Mouse (Mus musculus) hindlimb bud, embryonic 11.5 days (tissue): ENCODE data around the gene Gm48552.

Experiments
- DNase-seq: peaks from one replicate; pipeline ENCODE4 v3.0.0-alpha.2; 2012; ENCODE audit warnings: low read depth, low spot score; ENCODE audit errors: extremely low spot score

The Gm48552 gene

DNA sequence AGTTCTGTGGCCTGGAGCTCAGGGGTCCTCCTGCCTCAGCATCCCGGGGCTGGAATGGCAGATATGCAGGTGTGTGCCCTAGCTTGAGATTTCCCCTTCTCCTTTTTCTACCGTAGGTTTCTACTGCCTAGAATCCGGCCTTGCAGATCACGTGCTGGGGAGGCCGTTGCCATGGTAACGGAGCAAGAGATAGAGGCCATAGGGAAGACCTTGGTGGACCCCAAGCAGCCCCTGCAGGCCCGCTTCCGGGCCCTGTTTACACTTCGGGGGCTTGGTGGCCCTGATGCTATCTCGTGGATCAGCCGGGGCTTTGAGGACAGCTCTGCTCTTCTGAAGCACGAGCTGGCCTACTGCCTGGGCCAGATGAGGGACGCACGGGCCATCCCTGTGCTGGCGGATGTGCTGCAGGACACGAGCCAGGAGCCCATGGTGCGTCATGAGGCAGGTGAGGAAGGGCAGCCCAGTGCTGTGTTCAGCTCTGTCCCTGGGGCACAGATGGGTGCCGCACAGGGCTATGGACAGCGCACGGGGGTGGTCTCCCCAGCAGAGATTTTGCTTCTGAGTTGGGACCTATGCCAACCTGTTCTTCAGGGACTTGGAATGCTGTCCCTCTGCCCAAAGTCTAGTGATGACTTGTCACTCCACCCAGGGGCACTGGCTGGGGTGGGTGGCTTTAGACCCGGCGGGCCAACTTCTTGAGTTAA is 3.0 kb upstream of the Gm48552 start:
- no peak for DNase-seq

DNA sequence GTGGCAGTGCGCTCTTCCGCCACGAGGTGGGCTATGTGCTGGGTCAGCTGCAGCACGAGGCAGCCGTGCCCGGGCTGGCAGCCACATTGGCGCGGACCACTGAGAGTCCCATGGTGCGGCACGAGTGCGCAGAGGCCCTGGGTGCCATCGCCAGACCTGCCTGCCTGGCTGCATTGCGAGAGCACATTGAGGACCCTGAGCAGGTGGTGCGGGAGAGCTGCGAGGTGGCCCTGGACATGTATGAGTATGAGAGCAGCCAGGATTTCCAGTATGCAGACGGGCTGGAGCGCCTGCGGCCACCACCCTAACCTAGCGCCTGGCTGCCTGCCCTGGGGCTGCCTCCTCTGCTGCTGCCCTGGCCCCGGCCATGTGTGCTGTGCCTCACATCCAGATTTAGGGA is 1.1 kb upstream of the Gm48552 start:
- DNase-seq, result no peak

DNA sequence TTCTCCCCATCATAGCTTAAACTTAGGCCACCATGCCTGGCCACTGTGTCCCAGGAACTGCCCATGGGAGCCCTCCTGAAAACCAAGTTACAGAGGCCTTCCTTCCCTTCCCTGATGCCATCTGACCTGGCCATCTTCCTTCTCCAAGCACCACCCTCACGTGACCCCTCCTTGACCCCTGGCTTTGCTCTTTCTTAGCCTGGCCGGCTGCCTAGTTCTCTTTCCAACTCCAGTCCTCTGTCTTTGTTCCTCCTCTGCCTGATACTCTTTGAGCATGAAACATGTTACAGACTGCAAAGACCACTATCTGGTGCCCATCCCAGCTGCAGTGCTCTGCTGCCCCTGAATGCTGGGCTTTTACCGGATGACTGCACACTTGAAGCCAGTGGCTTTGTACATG is 568 bp downstream of the Gm48552 start:
- DNase-seq, result no peak

DNA sequence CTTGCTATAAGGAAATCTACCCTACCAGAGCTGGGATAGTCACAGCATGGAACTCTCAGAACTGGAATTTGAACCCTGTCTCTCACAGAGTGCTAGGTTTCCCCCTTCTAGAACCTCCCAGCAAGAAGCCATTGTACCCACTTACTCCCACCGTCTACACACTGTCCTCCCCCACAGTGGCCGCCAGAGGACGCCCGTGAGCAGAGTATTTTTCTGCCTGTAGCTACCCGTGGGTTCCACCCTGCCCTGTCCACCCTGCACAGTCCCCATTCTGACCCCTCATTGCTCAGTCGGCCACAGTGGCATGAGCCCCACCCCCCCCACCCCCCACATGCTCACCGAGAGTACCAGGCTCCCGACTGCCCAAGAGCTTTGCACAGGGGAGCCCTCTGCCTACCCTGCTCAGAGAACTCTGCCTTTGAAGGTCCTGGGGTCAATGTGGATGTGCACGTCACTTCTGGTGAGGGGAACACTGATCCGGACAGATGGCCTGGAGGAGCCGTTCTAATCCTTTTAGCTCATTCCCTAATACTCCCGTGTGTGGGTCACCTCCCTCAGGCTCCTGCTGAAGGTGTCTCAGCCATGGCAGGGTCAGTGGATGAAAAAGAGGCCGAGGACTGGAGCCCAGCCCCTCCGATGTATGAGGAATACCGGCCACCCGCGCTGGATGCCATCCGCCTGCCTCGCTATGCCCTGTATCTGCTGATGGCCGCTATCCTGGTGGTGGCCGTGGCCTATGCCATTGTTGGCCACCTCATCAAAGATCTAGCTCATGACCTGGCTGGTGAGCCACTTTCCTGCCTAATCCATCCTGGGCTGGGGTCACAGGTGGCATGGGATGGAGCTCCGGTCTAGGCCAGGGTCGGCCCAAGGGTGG is 1.2 kb downstream of the Gm48552 start:
- DNase-seq, result no peak

DNA sequence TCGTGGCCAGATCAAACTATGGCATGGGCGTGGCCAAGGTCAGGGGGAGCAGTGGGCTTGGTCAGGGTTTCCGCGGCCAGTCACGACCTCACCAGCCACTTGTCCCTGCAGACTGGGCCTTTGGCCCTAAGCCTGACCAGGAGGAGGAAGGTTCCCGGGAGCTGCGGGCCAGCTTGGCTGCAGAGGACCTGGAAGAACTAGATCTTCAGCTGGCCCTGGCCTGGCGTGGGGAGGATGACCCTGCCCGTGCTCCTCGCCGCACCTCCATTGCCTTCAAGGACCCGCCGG is 1.8 kb downstream of the Gm48552 start:
- no peak for DNase-seq

- no peak for DNase-seq
These were observed 3.5 kb downstream of the Gm48552 start for GRCm38 (mm10) chr10:81392270-81392669.

DNA sequence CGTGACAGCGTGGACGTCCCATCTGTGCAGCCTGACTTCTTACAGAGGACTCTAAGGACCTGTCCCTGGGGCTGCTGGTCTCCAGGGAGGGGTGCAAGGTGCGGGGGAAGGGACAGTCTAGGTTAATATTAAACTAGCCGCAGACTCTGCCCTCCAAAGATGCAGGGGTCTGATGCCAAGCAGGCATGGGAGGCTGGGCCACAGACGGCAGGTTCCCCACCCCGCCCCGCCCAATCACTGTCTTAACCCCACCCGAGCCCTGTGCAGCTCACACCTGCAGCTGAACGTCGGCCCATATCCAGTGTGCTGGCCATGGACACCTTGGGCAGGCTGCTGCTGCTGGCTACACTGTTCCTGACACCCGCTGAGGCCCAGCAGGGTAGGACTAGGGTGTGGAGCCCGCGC is 4.0 kb downstream of the Gm48552 start, which contains the start of gene Smim24:
Smim24 (plus strand) TSS at position 271 of the 405 bp plus-strand sequence.
- no peak for DNase-seq

DNA sequence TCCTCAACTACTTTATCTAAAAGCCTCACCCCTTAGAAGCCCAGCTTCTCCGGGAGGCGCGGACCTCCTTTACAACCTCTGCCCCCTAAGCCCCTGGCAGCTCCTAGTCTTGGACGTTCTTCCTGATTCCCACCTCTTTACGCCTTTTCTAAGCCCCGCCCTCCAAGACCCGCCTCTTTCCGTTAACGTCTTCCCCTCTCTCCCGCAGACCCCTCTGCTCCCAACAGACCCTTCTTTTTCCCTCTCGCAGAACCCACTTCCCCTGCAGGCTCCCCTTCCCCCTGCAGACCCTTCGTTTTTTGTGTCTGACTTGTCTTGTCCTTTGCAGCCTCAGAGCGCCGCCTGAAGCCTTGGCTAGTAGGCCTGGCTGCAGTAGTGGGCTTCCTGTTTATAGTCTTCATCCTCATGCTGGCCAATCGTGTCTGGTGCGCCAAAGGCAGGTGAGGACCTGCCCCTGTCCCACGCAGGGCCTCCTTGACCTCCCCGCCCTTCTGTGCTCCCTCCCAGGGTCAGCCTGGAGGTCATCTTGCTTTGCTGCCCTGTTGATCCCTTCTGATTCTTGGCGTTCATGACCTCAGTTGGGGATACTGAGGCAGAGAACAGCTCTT is 4.8 kb downstream of the Gm48552 start:
- no peak for DNase-seq

GRCm38 (mm10) chr10:81395127-81395526 is 6.3 kb downstream of the Gm48552 start:
- no peak for DNase-seq

DNA sequence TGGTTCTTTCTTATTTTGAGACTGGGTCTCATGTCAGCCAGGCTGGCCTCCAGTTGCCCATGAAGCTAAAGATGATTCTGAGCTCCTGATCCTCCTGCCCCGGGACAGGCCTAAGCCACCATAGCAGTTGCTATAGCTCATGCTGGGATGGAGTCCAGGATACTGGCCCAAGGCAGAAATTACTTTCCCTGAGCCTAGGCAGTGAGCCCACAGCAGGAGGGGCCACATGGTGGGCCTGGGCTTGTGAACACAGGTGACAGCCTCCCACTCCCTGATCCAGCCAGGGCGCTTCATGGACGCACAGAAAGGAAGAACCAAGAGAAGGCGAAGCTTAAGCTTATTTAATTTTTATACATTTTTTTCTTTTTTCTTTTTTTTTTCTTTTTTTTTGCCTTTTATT is 7.1 kb downstream of the Gm48552 start:
- no peak for DNase-seq

GRCm38 (mm10) chr10:81396749-81397148 is 7.9 kb downstream of the Gm48552 start:
- DNase-seq, result no peak

- DNase-seq, result no peak
These were observed 10.5 kb downstream of the Gm48552 start for GRCm38 (mm10) chr10:81399296-81399695.

DNA sequence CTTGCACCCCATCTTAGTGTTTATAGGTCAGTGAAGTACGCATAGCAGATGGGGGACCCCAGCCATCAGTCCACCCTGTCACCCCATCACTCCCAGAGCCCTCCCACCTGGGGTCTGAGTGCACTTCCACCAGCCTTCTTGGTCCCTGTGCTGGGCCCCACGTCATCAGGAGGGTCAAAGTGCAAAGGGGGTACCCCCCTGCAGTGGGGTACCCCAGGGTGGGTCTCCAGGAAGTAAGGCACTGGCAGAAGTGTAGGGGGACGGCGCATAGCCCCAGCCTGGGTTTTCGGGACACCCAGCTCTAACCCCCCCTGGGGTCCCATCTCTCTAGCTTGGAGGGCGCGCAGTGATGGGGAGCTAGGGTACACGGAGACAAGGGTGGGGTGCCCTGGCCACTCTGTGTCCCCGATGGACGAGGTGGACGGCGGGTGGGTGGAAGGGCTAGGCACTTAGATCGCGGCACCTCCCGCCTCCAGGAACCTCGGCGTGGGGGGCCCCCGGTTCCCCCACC is 11.0 kb downstream of the Gm48552 start:
- no peak for DNase-seq

- DNase-seq, result no peak
These were observed 11.8 kb downstream of the Gm48552 start for GRCm38 (mm10) chr10:81400371-81401204.

- no peak for DNase-seq
These were observed 12.4 kb downstream of the Gm48552 start for GRCm38 (mm10) chr10:81401205-81401520.

- no peak for DNase-seq
These were observed 12.9 kb downstream of the Gm48552 start for GRCm38 (mm10) chr10:81401521-81402226.

DNA sequence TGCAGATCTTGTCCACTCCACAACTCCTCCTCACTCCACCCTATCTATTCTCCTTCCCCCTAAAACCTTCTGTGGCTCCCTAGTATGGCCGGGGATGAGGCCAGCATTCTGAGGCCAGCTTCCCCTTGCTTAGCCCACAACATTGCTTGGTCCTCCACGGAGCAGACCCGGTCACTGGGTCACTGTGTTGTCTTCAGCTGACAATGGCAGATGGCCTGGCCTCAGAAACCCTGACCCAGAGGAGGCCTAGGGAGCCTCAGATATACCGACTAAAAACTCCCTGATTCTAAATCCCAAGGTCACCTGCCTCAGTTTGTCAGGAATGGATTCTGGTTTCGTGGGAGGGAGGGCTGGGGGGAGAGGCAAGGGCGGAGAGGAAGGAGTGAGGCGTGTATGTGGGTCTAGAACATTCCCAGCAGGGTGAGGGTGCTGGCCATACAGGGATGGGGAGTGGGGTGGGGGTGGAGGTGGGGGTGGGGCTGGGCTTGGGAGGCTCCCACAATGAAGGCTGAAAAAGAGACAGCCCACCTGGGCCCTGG is 13.5 kb downstream of the Gm48552 start:
- no peak for DNase-seq

DNA sequence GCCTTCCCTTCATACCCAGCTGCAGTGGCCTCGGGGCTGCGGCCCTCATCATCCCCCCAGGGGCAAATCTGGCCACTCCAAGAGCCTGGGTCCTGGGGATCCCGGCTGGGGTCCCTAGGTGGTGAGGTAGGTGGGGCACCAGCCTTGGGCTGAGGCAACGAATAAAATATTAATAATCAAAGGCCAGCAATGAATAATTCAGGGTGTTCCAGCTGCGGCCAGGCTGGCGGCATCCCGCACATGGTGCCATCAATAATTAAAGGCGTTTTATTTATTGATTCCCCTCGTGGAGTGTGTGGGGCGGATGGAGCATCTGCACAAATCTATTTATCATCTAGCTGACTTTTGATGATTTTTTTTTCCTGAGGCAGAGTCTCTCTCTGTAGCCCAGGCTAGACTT is 14.7 kb downstream of the Gm48552 start:
- no peak for DNase-seq

GRCm38 (mm10) chr10:81404082-81404481 is 15.3 kb downstream of the Gm48552 start:
- no peak for DNase-seq

DNA sequence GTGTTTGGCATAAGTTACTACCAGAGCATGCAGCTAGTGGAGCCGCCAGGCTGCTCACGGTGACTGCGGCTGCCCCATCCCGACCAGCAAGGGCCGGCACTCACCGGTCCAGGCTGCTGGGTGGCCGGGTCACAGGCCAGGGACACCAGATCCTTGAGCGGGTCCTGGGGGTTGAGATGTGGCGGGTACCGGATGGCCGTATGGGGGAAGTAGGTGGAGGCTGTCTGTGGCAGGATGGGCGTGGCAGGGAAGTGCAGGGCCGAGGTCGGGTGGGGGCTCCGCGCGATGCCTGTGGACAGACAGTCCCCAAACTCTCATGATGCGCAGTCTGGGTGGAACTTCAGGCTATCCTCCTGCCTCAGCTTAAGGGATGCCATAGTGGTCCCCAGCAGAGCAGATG is 15.9 kb downstream of the Gm48552 start:
- DNase-seq, result no peak
